Mouse (Mus musculus) spleen, embryonic (tissue): Measurements from ENCODE around the gene Slc37a1.
"Not testable (repeated sequence)": the region's sequence is repeated elsewhere in the genome, so short reads cannot be mapped to it uniquely, and the experiment has no call there.

Experiments used
- CTCF ChIA-PET: fragments of 350-600 bp; sonication (Branson Sonifier 250); formaldehyde crosslinking; loops from one replicate; lab custom pipeline; 2022; lab: Charles Lee

Slc37a1 gene

DNA sequence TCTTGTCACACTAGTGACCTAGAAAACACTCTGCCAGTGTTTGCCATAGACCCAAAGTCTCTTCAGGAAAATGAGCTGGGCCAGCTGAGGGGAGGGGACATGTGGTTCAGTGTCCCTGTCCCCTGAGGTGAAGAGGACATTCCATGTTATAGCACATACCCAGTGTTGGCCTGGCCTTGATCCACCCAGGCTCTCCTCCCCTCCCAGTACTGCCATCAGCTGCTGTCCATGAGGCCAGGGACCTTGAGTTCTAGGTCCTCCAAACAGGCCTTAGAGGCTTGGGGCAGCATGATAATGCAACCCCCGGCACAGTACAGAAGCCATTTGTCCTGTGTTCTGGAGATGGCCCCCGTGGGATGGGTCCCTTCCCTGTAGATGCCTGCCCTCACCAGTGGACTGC, 53.2 kb downstream of the Slc37a1 start:
- CTCF ChIA-PET, result no interaction called here

DNA sequence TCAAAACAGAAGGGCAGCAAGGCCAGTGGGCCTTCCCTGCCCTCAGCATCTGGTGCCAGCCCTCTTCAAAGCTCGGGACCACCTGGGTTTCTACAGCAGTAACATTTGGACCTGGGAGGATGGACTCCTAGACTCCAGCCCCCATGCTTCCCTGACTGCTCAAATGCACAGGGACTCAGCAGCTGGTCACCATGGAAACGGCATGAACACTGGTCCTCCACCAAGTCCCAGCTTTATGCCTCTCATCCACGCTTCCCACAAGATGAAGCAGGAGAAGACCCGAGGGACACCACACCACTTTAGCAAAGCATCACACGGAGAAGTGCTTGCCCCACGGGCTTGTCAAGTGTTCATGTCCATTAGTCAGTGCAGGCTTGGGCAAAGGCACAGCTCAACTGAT, 55.6 kb downstream of the Slc37a1 start:
- CTCF ChIA-PET, result no interaction called here

DNA sequence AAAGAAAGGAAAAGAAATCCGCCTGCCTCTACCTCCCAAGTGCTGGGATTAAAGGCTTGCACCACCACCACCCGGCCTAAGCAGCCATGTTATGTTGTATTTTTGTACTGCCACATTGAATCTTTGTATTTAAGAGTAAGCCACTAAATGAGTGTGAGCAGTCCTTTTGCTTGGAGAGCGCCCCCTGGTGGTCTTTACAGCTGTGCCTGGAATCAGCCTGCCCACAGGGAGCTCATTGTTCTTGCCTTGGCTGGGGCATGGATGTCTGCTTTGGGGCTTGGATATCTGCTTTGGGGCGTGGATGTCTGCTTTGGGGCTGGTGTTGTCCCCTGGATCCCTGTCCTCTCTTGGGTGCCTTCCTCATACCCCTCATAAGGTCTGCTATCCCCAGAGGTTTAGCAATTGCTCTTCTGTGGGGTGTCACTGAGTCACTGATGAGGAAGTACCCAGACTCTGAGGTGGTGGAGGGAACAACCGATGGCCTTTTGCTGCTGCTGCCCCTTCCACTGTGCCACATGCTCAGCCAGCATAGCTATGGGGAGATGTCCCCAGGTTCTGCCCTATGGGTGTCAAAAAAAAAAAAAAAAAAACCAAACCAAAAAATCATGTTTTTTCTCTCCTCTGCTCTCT, 57.7 kb downstream of the Slc37a1 start:
- CTCF ChIA-PET, result interaction anchor here (0.5 to 1.2 kb wide), 5 partner anchors 13 to 148 kb away, joined by 3 to 8 read pairs (median 6); no protein-coding TSS in a partner anchor

DNA sequence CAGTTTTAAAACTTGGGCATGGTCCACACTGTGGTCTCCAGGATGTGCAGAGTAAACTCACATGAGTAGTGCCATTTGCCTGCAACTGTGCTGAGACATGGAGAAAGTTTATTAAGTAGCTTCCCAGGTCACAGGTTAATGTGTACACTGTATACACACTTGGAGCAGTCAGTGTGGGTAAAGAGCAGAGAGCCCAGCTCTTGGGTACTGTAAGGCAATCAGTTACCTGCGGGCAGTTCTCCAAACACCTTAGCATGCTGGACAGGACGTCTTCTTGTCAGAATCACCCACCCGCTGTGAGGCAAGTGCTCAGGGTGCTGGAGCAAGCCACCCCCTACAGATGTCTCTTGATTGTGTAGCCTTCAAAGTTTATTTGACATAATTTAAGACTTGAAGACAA, 58.2 kb downstream of the Slc37a1 start:
- CTCF ChIA-PET, result interaction anchor here (0.5 to 0.7 kb wide), 4 partner anchors 16 to 148 kb away, joined by 3 to 6 read pairs (median 5); no protein-coding TSS in a partner anchor

DNA sequence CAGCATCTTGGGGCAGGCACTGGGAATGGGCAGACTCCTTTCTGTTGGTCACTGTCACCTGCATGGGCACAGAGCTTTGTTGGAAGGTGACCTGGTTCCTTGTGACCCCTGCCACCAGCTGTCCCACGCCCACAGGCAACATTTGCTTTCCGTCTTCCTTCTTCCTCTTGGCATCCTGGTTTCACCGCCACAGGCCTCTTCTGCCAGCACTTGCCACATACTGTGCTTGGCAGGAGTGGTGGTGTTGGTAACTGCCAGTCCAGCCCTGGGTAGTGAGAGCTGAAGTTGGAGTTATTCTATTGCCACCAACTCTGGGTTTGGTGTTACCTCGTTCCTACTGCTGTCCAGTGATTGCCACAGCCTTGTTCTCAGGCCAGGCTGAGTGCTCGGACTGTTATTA, 61.5 kb downstream of the Slc37a1 start:
- CTCF ChIA-PET, result no interaction called here

DNA sequence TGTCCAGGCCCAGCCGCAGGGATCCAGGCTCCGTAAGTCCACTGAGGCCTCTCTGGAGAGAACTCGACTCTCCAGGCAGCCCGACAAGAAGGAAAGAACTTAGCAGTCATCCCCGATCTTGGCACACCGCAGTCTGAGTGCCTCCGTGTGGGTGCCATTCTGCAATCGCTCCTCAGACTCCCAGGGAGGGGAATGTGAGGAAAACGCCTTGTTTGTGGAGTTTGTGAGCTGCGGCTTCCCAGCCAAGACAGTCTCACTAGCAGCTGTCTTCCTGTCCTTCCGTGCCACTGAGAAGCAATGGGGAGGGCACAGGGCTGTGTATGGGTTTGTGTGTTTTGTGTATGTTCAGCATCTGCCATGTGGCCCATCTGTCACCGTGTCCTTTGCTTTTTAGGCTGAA, 62.8 kb downstream of the Slc37a1 start:
- CTCF ChIA-PET, result no interaction called here

DNA sequence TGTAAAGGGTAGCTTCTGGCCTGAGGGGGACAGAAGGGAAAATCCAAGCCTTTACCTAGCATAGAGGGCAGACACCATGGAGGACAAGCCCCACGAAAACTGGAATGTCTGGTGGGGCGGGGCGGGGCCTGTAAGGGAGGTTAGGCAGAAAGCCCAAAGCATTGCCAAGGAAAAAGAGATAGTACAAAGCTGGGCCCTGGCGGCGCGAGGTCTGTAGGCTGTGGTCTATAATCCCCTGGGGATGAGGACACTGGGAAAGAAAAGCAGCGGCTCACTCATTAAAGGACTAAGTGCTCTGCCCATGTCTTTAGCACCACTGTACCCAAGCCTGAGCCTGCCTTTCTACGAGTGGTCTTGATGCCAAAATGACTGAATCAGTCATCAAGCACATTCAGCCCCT, 65.4 kb downstream of the Slc37a1 start:
- CTCF ChIA-PET, result no interaction called here

DNA sequence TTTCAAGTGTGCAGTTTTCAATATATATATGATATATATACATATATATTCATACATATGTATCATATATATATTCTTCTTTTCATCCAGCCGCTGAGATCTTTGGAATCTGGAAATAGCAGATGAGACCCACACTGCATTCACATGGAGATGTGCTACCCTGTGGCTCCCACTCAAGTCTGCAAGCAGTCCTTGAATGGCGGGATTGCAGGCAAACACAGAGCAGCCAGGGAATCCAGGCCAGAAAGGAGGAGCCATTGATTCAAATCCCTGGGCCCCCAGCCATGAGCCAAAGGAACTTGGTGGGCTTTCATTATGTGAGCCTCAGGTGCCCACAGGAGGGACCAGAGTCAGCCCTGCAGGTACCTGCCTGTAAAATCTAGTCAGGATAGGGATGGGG, 66.7 kb downstream of the Slc37a1 start:
- CTCF ChIA-PET, result no interaction called here

DNA sequence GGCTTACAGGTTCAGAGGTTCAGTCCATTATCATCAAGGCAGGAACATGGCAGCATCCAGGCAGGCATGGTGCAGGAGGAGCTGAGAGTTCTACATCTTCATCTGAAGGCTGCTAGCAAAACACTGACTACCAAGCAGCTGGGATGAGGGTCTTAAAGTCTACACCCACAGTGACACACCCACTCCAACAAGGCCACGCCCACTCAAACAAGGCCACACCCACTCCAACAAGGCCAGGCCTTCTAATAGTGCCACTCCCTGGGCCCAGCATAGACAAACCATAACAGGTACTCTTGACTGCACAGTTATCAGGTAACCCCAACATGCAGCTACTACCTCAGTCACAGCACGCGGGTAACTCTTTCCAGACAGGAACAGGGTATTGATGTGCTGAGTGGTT, 68.1 kb downstream of the Slc37a1 start:
- CTCF ChIA-PET, result not testable (repeated sequence)

DNA sequence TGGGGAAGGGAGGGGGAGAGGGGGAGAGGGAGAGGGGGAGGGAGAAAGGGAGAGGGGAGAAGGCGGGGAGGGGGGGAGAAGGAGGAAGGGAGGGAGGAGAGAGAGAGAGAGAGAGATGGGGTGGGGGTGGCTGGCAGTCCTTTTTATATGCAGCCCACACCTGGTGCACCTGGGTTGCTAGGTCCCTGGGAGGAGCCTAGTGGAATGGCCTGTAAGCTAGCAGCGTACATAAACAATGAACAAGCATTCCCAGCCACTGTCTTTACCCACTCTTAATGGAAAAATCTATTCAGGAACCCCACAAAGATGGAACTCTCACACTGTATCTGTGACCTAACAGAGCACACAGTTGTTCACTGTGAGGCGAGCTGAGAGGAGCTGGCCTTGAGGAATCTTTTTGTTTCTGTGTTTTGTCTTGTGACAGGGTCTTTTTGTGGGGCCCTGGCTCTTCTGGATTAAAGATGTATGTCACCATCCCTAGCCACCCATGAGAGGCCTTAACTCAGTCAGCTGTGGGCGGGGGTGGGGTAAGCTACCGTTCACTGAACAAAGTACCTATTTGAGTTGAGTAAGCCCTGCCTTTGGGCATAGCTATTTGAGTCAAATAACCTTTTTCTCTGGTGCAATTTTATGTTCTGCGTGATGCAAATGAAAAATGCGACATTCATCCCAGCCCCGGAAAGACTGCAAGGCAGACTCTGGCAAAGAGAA, 69.4 kb downstream of the Slc37a1 start:
- CTCF ChIA-PET, result no interaction called here

DNA sequence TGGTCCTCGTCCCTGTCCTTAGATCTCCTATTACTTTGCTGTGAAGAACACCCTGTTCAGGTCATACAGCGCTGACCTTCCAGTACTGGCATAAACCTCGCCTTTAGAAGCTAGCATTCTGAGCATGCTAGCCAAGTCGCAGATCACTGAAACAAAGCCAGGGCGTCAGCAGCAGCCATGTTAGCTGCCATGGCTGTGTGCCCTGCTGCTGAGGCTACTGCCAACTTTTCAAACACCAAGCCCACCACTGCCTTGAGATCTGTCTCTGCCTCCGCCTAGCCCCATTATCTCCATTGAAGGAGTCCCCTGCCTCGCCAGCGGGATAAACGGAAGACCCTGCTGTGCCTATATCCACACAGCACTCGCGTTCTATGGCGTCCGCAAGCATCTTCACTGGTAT, 74.0 kb downstream of the Slc37a1 start:
- CTCF ChIA-PET, result interaction anchor here (0.6 kb wide), 1 partner anchor 16 kb away, joined by 6 read pairs; no protein-coding TSS in a partner anchor

DNA sequence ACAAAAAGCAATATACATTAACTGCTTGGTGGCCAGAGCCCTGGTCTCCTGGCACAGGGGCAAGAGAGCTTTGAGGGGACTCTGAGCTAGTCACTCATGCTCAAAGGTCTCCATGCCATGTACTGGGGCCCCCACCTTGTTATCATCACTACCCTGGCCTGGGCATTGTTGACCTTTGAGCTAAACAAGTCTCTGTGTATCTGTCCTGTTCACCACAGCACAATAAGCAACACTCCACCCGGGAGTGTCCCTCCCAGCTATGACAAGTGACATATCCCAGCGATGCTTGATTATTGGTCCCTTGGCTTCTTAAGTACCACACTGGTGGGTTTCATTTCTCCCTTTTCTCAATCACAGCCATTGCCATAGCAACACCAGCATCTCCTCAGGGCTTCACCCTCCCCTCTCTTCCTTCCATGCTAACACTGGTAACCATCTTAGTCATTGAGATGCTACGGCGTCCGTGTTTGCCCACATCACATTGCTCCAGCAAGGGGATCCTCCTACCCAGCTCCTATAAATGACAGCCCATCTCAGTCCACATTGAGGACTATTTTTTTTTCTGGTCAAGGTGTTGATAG, 79.1 kb downstream of the Slc37a1 start:
- CTCF ChIA-PET, result no interaction called here

DNA sequence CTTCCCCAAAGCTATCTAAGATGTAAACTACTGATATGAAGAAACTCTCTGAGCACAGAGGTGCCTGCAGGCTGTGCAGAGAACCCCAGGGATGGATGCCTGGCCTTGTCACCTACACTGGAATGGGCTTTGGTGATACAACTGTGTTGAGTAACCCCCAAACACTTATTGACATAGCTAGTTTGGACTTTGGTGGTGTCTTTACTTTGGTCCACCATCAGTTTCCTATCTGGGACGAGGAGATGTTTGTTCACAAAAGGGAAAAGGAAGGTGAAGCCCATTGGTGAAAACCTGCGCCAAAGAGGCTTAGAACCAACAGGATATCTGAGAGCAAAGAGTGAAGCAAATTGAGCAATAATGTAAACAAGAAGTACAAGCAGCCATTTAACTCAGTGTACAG, 83.6 kb downstream of the Slc37a1 start:
- CTCF ChIA-PET, result no interaction called here

DNA sequence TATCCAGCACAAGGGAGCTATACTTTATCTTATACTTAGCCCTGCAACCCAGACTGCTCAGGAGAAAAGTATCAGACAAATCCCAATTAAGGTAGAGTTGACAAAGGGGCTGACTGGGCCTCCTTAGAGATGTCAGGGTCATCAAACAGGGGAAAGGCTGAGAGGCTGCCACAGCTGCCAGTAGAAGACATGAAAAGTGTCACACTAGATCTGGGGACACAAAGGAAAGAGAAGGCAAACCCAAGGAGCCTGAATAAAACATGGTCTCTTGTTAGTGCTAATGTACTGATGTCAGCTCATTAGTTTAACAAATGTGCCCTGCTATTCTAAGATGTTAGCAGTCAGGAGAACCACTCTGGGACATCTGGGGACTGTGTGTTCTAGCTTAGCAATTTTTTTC, 84.3 kb downstream of the Slc37a1 start:
- CTCF ChIA-PET, result no interaction called here

DNA sequence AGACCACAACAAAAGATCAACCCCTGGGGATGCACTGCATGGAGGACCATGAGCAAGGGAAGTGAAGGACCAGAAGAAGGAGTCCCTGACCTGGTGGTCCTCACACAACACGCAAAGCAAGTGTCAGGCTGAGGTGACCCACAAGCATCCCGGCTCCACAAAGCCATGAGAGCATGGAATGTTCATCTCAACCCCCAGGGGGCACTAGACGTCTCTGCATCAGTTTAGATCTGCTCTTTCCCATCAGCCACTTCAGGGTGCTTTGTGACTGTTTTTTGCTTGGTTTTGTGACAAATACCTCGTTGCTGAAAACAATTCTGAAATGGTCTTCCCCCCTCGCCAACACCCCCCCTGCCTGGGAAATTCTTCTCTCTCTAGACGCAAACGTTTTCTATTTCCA, 91.4 kb downstream of the Slc37a1 start:
- CTCF ChIA-PET, result interaction anchor here (0.7 kb wide), 1 partner anchor 1348 kb away, joined by 3 read pairs; no protein-coding TSS in a partner anchor

DNA sequence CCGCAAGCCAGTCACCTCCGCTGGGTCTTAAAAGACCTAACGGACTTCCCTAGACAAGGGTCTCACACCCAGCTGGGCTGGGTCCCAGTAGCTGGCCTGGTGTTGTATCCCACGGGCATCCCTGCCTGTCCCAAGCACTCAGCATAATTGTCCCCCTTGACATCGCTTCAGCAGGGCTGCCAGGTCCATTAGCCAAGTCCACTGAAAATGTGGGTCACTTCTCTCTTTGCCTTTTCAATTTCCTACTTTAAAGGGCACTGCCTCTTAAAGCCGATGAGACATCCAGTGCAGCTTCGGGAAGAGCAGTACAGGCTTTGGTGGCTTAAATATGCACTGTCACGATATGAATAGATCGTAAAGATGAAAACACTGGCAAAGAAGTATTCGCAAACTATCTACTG, 91.8 kb downstream of the Slc37a1 start:
- CTCF ChIA-PET, result interaction anchor here (0.7 kb wide), 1 partner anchor 1348 kb away, joined by 3 read pairs; no protein-coding TSS in a partner anchor

DNA sequence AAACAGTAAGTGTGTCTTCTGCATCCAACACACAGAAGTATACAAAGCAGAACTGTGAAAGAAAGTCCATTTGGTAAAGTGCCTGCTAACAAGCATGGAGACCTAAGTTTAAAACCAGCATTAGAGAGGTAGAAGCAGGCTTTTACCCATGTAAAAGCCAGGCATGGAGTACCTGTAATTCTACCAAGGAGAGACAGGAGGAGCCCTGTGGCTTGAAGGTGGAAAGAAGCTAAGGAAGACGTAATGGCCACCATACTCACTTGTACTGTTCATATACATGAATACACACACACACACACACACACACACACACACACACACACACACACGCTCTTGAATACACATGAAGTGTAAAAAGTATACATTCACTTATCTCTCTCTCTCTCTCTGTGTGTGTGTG, 92.5 kb downstream of the Slc37a1 start:
- CTCF ChIA-PET, result interaction anchor here (0.7 kb wide), 1 partner anchor 377 kb away, joined by 11 read pairs; no protein-coding TSS in a partner anchor

DNA sequence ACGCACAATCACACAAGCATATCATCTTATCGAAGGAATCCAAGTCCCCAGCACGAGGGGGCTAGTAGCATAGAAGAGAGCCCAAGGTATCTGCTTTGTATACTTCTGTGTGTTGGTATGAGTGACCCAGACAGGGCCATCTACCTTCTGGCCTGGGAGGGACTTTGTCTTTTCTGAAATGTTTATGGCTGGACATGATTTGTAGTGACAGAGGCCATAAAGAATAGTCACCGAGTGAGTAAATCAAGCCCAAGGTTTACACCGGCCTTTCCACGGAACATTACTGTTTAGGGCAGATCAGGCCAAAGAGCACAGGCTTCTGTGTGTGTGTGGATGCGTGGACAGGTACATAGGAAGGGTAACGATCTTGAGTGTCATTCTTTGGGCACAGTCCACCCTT, 93.3 kb downstream of the Slc37a1 start:
- CTCF ChIA-PET, result no interaction called here

DNA sequence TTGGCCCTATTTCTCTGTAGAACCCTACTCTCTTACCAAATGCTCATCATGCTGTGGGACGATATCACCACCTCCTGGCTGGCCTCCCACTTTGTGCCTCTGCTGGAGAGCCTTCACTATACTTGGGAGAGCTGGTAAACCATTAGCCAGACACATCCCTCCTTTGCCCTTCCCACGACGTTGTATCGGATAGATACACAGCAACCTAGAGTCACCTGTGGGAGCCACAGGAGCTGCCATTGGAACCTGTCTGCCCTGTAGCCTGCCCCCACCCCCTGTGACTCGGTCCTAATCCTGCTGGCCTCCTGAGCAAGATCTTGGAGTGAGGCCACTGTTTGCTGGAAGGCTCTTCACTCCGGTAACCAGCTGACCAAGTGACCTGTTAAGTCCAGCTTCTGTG, 96.7 kb downstream of the Slc37a1 start:
- CTCF ChIA-PET, result no interaction called here

DNA sequence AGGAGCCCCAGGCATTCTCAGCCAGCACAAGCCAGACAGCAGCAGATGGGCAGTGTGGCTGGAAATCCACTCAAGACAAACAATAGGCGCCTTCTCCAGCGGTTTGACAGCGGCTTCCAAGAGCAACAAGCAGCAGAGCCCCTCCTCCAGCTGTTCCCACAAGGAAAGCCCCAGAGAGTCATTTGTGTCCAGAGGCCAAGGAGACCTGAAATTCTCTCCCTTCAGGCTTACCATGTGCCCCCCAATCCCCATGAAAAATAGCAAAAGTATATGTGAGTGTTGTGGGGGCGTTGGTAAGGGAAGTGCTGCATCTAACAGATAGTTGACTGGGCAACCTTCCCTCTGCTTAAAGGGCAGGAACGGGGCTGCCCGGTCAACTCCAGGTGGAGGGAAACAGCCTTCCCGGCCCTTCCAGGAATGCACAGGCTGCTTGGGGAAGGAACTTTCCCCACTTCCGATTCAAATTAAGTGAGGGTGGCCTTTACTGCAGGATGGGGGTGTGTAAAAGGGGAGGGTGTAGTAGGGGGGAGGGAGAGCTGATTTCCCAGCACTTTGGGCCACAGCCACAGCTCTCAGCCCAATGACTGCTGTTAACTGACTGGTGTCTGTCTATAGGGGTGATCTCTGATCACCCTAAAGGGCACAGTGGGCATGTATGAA, 98.5 kb downstream of the Slc37a1 start:
- CTCF ChIA-PET, result no interaction called here

DNA sequence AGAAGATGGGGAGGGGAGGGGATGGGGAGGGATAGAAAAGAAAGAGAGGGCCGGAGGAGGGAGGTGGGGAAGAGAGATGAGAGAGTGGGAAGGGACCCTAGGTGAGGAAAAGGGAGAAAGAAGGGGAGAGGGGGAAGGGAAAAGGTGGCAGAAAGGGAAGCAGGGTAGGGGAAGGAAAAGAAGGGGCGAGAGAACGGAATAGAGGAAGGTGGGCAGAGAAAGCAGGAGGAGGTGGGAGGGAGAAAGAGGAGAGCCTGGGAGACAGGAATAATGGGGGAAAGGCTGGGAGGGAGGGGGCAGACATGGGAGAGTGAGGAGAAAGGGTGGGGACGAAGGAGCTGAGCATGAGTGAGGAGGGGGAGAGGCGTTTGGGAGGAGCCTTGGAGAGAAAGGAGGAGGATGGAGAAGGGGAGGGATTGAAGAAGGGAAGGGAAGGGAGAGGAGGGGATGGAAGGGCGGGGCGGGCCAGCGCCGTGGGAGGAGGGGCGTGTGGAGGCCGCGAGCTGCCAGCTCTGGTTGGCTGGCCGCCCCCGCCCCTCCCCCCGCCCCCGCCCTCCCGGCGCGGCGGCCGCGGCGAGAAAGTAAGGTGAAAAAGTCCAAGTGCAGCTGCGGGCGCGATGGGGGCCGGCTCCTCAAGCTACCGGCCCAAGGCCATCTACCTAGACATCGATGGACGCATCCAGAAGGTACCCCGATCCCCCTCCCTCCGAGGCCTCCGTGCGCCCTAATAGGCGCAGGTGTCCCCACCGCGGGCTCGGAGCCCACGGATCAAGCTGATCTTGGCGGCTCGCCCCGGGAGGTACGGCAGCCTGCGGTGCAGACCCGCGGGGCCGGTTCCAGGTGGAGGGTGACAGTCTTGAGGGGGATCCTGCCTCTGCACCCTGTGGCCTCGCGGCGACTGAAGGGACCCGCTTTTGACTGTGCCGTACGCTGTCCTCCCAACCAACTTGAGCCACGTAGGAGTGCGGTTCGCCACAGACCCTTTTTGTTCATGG, 99.4 kb downstream of the Slc37a1 start, which contains the start of gene Pde9a:
Pde9a (plus strand) TSS at position 540 of the 995 bp plus-strand sequence.
- CTCF ChIA-PET, result no interaction called here
